Comparison of ENCODE assay signal across 18 mouse cellular contexts in the genomic region with DNA sequence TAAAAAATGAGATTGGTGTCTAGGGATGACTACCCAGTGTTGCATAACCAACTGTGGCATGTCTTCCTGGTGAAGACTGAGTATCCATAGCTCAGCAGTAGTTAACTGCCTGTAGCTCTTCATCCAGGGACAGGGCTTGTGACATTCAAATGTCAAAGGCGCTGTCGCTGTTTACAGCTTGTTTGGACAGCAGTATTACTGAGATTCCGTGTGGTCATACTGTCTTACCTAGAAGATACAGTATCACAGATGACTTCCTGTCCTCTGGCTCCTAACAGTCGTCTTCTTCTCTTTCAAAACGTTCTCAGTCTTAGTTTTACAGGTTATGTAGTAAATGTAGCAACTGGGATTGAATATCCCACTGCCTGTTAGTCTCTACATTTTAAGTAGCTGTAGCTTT. TPM values are rescaled to one million over a fixed set of nuclear protein-coding genes. Genes with fewer than 3 reads are reported as not detected.
A peak's percentile ranks its signal among the peaks of the same experiment; 100 is the strongest.
DNase-seq lines count a peak whose midpoint lies in the region.
"Had no signal": no experiment of that assay in that cellular context is flagged by ENCODE, and none has a peak within 500 bp of the region (broad histone marks: within the 10 kb centered on the region; RNA-seq: fewer than 3 reads in every experiment).

No protein-coding gene starts in this region.

- peak; percentile 14 for DNase-seq in gastrocnemius, postnatal 25 days
- no peak for DNase-seq in gastrocnemius, postnatal 36 days
- DNase-seq in heart, adult 8-10 months (ENCODE audit: low spot score): peak; percentile 6
- DNase-seq in heart, postnatal 36 days: no peak
- peak; percentile 84 for DNase-seq in skeletal muscle tissue, adult 2 months (ENCODE audit: low read depth, low spot score)
- DNase-seq in thymus, postnatal 4 days: no peak
- DNase-seq: adrenal gland, postnatal 10 days; cerebellum, adult 11 months; cerebellum, adult 2 months; cerebellum, adult 9-11 months; cerebellum, postnatal 25 days; forebrain, postnatal 0 days; gastrocnemius, postnatal 10 days; heart, adult 11 months; heart, postnatal 14 days; kidney, adult 2 months had no signal

- intact Hi-C loops in gastrocnemius, postnatal 36 days (cut with DNase I): loop anchor here (10.0 kb wide), 1 partner anchor 166 kb away; a partner anchor contains a TSS
- intact Hi-C loops in heart, postnatal 36 days (cut with DNase I): no loop called here

RNA-seq across cellular contexts. Expression of a gene that starts 37.2 kb away (rescaled TPM):
- 10 to 100 TPM; 21.7 to 23.5 TPM for total RNA-seq in gastrocnemius, postnatal 25 days (2021)
- 10 to 100 TPM; 21.7 to 30.7 TPM for total RNA-seq in gastrocnemius, postnatal 36 days (2021)
- 10 to 100 TPM; 22.3 to 30.7 (median 25.0) TPM for total RNA-seq in heart, adult 8-10 months (2022)
- total RNA-seq in heart, postnatal 36 days (2021): 10 to 100 TPM; 27.7 to 38.4 TPM

RNA-seq across cellular contexts. Expression of a gene that starts 55.6 kb away (rescaled TPM):
- not detected for total RNA-seq in gastrocnemius, postnatal 25 days (2021)
- under 1 TPM; 0.32 to 0.33 TPM for total RNA-seq in gastrocnemius, postnatal 36 days (2021)
- under 1 TPM in 1 of 4 experiments, not detected in 3; 0.35 TPM for total RNA-seq in heart, adult 8-10 months (2022)
- not detected for total RNA-seq in heart, postnatal 36 days (2021)
- total RNA-seq: adrenal gland, adult 18-20 months; adrenal gland, postnatal 10 days; adrenal gland, postnatal 4 days; gastrocnemius, postnatal 10 days had no signal

Comparison
In these comparisons a context has a peak if more than half of its experiments do, and no peak if none do; other contexts are left out.
1. DNase-seq: peak in gastrocnemius, postnatal 25 days (single experiment), heart, adult 8-10 months (single experiment) and skeletal muscle tissue, adult 2 months (single experiment); none in gastrocnemius, postnatal 36 days (0 of 2), heart, postnatal 36 days (0 of 2) and thymus, postnatal 4 days (single experiment).